Mouse (Mus musculus): ENCODE data around the gene Fbp2. TPM values are rescaled to one million over a fixed set of nuclear protein-coding genes. Genes with fewer than 3 reads are reported as not detected.

Fbp2 gene
- polyA plus RNA-seq (2014; fragmentation: Nextera tagmentation; extraction: Ambion mirVana): 0.15 and 0.96 TPM in 2 replicates

DNA sequence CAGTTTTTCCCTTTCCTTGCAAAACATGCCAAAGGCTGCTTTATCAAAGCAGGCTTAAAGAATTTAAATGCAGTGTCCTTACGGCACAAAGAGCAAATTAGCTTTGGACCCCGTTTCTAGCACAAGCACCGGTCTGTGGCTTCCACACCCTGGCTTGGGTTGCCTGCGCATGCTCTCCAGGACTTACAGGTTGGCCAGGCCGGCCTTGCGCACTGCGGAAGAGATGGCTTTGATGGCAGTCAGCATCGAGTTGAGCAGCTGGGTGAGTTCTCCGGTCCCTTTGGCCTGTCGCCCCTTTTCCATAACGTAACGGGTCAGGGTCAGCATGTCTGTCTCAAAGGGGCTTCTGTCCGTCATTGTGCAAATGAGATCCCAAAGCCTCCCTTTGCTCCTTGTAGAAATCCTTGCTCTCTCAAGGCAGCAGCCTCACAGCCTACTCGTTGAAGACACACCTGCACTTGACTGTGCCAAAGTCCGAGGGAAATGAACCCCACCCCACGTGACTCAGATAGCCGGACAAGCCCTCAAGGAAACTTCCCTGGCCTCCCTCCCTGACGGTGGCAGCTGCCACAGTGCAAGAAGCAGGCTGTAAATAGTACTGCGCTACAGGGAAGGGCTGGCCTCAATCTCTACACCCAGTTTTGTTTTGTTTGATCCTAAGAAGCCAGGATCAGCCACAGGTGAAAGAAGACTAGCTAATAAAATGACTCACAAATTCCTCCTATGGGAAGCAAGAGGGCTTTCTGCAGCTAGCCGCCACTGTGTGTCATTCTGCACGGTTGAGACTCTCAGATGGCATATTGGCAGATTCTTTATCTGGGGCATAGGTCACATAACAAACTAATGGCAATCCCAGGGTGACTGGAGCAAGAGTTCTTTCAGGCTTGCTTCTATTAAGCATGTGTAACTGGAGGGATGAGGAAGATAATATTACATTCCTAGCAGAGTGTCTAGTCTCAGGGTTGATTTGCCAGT lies at the start of gene Fbp2:
Fbp2 (minus strand) TSS at position 482 of the 975 bp plus-strand sequence.
- DNase-seq (ENCODE audit: low spot score): no peak
- Histone ChIP-seq H3K9me3 (ENCODE audit: control insufficient read depth, low read length) (no peaks in the 10 kb centered on the region; the same call in 1 of the 2 replicates), H3K27me3 (ENCODE audit: control insufficient read depth, insufficient read depth, low read length) (no peaks in the 10 kb centered on the region), H3K4me2 (ENCODE audit: low read depth, severe bottlenecking) (no peak within 1 kb of the TSS), H3K4me3 (ENCODE audit: low read depth, low read length) (no peak within 1 kb of the TSS), H3K27ac (replicated peaks; ENCODE audit: low read depth, low read length) (no peak within 1 kb of the TSS), H3K9ac (ENCODE audit: low read length) (no peak within 1 kb of the TSS), H3K36me3 (ENCODE audit: control insufficient read depth, insufficient read depth, low read length) (no peaks in the 10 kb centered on the region), H3K4me1 (ENCODE audit: control insufficient read depth, insufficient read depth, low read length) (no peaks in the 10 kb centered on the region)
- WGBS: 69% methylated on average over 21 of the region's 21 CpGs
- no peak for ATAC-seq (ENCODE audit: insufficient number of reproducible peaks, low FRiP score, low TSS enrichment, low read depth)

DNA sequence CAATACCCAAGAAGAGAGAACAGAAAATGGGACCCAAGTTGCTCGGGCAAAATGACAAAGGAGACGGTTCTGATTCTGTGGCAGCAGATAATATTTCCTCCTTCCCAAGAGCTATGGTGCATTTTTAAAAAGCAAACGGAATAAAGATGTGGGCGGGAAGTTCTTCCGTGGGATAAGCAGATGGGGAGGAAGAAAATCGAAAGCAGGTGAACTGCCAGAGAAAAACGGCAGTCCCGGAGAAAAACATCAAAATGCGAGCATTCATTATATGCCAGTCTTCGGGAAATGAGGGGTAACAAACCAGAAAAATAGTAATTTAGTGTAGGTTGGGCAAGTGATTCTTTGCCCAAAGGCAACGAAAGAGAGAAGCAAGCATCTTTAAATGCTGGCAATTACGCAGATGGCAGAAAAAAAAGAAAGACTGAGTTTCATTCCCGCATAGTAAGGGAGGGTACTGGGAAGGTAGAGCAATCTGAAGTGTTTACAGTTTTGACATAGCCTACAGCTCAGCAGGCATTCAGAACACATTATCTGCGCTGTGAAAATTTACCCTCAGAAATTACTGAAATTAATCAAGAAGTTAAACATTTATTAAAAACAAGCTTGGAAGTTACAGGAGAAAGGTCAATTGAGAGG lies 49.4 kb upstream of the Fbp2 start:
- H3K4me3 ChIP-seq (ENCODE audit: low read depth, low read length): no peak overlapping the region
- no peak overlapping the region for H3K9ac ChIP-seq (ENCODE audit: low read length)
- H3K4me1 ChIP-seq (ENCODE audit: control insufficient read depth, insufficient read depth, low read length): 0 out of 2 replicates have a peak, but pooled peaks cover 3% of the 10 kb centered on the region
- H3K27ac ChIP-seq (replicated peaks; ENCODE audit: low read depth, low read length): no peak overlapping the region
- H3K9me3 ChIP-seq (ENCODE audit: control insufficient read depth, low read length): no peaks in the 10 kb centered on the region
- no peak for ATAC-seq (ENCODE audit: insufficient number of reproducible peaks, low FRiP score, low TSS enrichment, low read depth)
- H3K36me3 ChIP-seq (ENCODE audit: control insufficient read depth, insufficient read depth, low read length): no peaks in the 10 kb centered on the region
- no peaks in the 10 kb centered on the region for H3K27me3 ChIP-seq (ENCODE audit: control insufficient read depth, insufficient read depth, low read length)
- 75% methylated on average over 14 of the region's 14 CpGs for WGBS
- H3K4me2 ChIP-seq (ENCODE audit: low read depth, severe bottlenecking): no peak overlapping the region
- DNase-seq (ENCODE audit: low spot score): no peak

DNA sequence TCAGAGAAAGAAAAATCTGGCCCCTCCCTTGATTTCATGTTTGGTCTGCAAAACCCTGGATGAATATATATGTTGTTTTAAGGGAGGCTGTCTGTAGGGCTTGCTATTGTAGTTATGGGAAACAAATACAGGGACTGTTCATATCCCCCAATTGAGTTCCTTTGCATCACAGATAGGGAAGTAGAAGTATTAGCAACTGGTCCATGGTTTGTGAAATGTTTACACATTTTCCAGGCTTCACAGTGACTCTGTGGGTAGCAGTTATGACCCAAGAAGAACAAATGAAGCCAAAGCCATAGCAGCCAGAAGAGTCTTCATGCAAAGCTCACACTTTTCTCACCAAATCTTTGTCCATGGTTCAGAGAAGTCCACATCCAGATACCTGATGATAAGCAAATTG lies 42.9 kb upstream of the Fbp2 start:
- Histone ChIP-seq H3K9me3 (ENCODE audit: control insufficient read depth, low read length) (no peaks in the 10 kb centered on the region), H3K27me3 (ENCODE audit: control insufficient read depth, insufficient read depth, low read length) (no peaks in the 10 kb centered on the region), H3K9ac (ENCODE audit: low read length) (no peak overlapping the region), H3K4me3 (ENCODE audit: low read depth, low read length) (no peak overlapping the region), H3K36me3 (ENCODE audit: control insufficient read depth, insufficient read depth, low read length) (no peaks in the 10 kb centered on the region), H3K4me2 (ENCODE audit: low read depth, severe bottlenecking) (no peak overlapping the region), H3K4me1 (ENCODE audit: control insufficient read depth, insufficient read depth, low read length) (no peaks in the 10 kb centered on the region), H3K27ac (replicated peaks; ENCODE audit: low read depth, low read length) (no peak overlapping the region)
- ATAC-seq (ENCODE audit: insufficient number of reproducible peaks, low FRiP score, low TSS enrichment, low read depth): no peak
- DNase-seq (ENCODE audit: low spot score): no peak

DNA sequence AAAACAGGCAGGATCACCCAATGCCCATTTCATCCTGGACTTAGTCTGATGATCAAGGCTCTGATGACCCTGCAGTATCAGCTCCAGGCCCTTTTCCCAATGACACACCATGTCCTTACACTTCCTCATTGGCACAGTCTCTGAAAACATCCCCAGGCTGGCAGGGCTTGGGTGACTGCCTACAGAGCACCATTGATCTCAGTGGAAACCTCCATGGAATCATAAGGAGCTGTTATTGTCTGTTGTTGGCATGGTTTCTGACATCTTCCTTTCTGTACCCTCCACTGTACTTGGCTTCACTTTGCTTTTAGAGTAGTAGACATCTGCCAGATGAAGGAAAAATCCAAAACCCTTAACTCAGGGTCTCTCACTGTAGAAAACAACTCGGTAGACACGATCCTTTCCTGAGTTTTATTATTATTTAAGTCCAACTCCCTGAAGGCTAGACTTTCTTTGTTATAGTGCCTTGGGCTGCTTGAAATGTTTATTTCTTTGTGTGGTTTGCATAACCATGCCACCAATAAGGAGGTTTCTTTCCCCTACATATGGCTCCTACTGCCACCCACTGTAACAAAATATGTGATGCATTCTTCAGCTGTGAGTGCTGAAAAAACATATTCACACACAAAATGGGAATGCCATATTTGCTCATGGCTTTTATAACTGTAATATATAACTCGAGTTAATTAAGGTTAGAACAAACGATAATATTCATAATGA lies 39.9 kb upstream of the Fbp2 start:
- Histone ChIP-seq H3K36me3 (ENCODE audit: control insufficient read depth, insufficient read depth, low read length) (no peaks in the 10 kb centered on the region), H3K9me3 (ENCODE audit: control insufficient read depth, low read length) (no peaks in the 10 kb centered on the region)

DNA sequence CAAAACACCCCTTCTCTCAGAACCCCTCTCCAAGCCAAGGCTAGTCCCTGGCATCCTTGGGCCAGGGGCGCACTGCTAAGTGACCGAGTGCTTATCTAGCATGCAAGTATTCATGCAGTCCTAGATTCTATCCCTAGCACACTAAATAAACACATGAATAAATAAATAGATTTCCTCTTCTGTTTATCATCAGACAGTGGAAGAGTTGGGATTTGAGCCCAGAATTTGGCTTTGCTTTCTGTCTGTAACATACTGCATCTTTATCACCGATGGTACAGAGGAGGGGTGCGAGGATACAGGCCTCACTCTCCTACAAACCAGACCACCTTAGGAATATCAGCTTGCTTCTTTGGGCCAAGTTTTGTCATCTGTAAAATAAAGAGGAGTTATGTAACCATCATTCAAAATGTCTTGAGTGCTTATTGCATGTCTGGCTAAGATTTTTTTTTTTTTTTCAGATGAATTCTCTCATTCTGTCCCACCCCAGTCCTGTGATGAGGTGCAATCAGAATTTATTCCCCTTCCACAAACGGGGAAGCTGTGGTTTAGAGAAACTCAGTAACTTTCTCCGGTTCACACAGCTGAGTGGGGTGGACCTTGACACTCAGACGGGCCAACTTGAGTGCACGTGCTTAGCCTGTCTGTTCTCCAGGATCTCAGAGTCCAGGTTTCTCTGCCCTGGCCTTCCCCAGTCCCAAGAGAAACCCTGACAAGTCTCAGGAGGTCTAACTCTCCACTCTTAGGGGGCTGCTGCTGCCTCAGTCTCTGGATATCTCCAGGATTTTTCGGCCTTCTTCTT lies 35.0 kb upstream of the Fbp2 start:
- DNase-seq (ENCODE audit: low spot score): no peak

More for the DNA sequence above, 39.9 kb upstream of the Fbp2 start:
- Histone ChIP-seq H3K27ac (replicated peaks; ENCODE audit: low read depth, low read length) (no peak overlapping the region), H3K4me3 (ENCODE audit: low read depth, low read length) (no peak overlapping the region), H3K4me1 (ENCODE audit: control insufficient read depth, insufficient read depth, low read length) (no peaks in the 10 kb centered on the region), H3K4me2 (ENCODE audit: low read depth, severe bottlenecking) (no peak overlapping the region), H3K9ac (ENCODE audit: low read length) (no peak overlapping the region), H3K27me3 (ENCODE audit: control insufficient read depth, insufficient read depth, low read length) (no peaks in the 10 kb centered on the region)
- DNase-seq (ENCODE audit: low spot score): no peak
- ATAC-seq (ENCODE audit: insufficient number of reproducible peaks, low FRiP score, low TSS enrichment, low read depth): no peak
- 89% methylated on average over 4 of the region's 4 CpGs for WGBS

DNA sequence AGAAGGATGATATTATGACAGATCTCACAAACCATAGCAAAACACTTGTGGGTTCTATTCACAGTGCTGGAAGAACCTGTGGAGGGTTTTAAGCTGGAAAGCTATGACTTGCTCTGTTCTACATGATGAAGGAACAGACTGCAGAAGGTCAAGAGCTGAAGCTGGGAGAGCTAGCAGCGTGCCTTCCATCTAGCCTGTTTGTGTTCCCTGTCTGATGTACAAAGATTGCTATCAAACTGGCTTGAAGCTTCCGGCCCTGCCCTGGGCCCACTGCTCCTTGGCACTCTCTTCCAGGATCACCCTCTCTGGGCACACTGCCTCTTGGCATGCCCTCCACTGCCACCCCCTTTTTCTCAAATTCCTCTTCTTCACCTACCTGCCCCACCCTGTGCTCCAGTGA lies 31.1 kb upstream of the Fbp2 start:
- peaks cover 4% of the 10 kb centered on the region; the same call in 1 of the 2 replicates for H3K4me1 ChIP-seq (ENCODE audit: control insufficient read depth, insufficient read depth, low read length)
- WGBS: 76% methylated on average over 2 of the region's 2 CpGs
- no peak for DNase-seq (ENCODE audit: low spot score)
- H3K4me2 ChIP-seq (ENCODE audit: low read depth, severe bottlenecking): no peak overlapping the region
- no peaks in the 10 kb centered on the region for H3K9me3 ChIP-seq (ENCODE audit: control insufficient read depth, low read length)
- peaks cover 27% of the 10 kb centered on the region for H3K27me3 ChIP-seq (ENCODE audit: control insufficient read depth, insufficient read depth, low read length)
- no peak for ATAC-seq (ENCODE audit: insufficient number of reproducible peaks, low FRiP score, low TSS enrichment, low read depth)
- no peak overlapping the region for H3K27ac ChIP-seq (replicated peaks; ENCODE audit: low read depth, low read length)
- H3K36me3 ChIP-seq (ENCODE audit: control insufficient read depth, insufficient read depth, low read length): no peaks in the 10 kb centered on the region
- H3K9ac ChIP-seq (ENCODE audit: low read length): no peak overlapping the region
- no peak overlapping the region for H3K4me3 ChIP-seq (ENCODE audit: low read depth, low read length)

More for the DNA sequence above, 35.0 kb upstream of the Fbp2 start:
- Histone ChIP-seq H3K4me1 (ENCODE audit: control insufficient read depth, insufficient read depth, low read length) (no peaks in the 10 kb centered on the region), H3K27me3 (ENCODE audit: control insufficient read depth, insufficient read depth, low read length) (peaks cover 12% of the 10 kb centered on the region), H3K4me3 (ENCODE audit: low read depth, low read length) (no peak overlapping the region), H3K4me2 (ENCODE audit: low read depth, severe bottlenecking) (no peak overlapping the region), H3K9ac (ENCODE audit: low read length) (no peak overlapping the region), H3K36me3 (ENCODE audit: control insufficient read depth, insufficient read depth, low read length) (no peaks in the 10 kb centered on the region), H3K27ac (replicated peaks; ENCODE audit: low read depth, low read length) (no peak overlapping the region), H3K9me3 (ENCODE audit: control insufficient read depth, low read length) (no peaks in the 10 kb centered on the region)
- WGBS: 88% methylated on average over 9 of the region's 9 CpGs
- ATAC-seq (ENCODE audit: insufficient number of reproducible peaks, low FRiP score, low TSS enrichment, low read depth): no peak

DNA sequence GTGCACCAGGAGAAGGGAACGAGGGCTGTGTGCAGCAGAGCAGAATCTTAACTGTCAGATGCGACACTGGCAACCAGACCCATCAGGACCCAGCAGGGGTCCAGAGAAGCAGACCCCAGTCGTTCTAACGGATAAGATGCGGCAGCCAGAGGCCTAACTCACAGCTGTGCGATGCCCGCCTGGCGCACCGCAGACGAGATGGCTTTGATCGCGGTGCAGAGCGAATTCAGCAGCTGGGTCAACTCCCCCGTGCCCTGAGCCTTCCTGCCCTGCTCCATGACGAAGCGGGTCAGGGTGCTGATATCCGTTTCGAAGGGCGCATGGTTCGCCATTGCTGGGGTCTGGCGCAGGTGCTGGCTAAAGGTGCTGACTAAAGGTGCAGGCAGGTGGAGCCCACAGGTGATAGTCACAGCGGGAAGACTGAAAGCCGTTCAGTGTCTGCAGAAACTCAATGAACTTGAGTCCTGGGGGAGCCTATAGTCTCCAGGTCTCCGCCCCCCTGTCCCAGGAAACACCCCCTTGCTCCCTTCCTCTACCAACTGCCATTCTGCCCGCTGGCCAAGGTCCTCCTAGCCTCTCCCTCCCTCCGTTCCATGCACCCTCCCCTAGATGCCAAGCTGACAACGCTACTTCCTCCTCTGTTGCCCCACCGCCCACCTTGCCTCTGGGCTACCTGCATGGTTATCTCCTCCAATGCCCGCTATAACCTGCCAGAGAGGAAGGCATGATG lies 29.7 kb upstream of the Fbp2 start, which contains the start of gene Fbp1:
Fbp1 (minus strand) TSS at position 571 of the 730 bp plus-strand sequence.
- no peak for ATAC-seq (ENCODE audit: insufficient number of reproducible peaks, low FRiP score, low TSS enrichment, low read depth)
- peak within 1 kb of the TSS; percentile 37 for H3K4me2 ChIP-seq (ENCODE audit: low read depth, severe bottlenecking)

More for the DNA sequence above, 29.7 kb upstream of the Fbp2 start, which contains the start of gene Fbp1:
- no peak for DNase-seq (ENCODE audit: low spot score)
- WGBS: 3% methylated on average over 29 of the region's 29 CpGs
- Histone ChIP-seq H3K27me3 (ENCODE audit: control insufficient read depth, insufficient read depth, low read length) (peaks cover 27% of the 10 kb centered on the region), H3K9me3 (ENCODE audit: control insufficient read depth, low read length) (no peaks in the 10 kb centered on the region), H3K9ac (ENCODE audit: low read length) (no peak within 1 kb of the TSS), H3K4me1 (ENCODE audit: control insufficient read depth, insufficient read depth, low read length) (peaks cover 4% of the 10 kb centered on the region; the same call in 1 of the 2 replicates), H3K4me3 (ENCODE audit: low read depth, low read length) (peak within 1 kb of the TSS; percentile 6; the same call in 1 of the 2 replicates), H3K36me3 (ENCODE audit: control insufficient read depth, insufficient read depth, low read length) (no peaks in the 10 kb centered on the region), H3K27ac (replicated peaks; ENCODE audit: low read depth, low read length) (no peak within 1 kb of the TSS)

Measured in limb, embryonic 11.5 days (tissue).